Mouse (Mus musculus) gonadal fat pad, adult 2 months (tissue): ENCODE results near the gene Slc10a4. TPM values are rescaled to one million over a fixed set of nuclear protein-coding genes. Genes with fewer than 3 reads are reported as not detected.

ENCODE experiments used
- DNase-seq: peaks from one replicate; pipeline ENCODE4 v3.0.0-alpha.2; 2012; ENCODE audit warnings: low read depth
- polyA plus RNA-seq: library from polyadenylated mRNA; depleted of rRNA; stranded (reverse); fragments of >200 nt; gene quantifications from 2 replicates; pipeline ENCODE4 v1.2.3, GENCODE M21; 2012; rRNA removed

Gene Slc10a4
- polyA plus RNA-seq, 1 experiment = 0.15 TPM

- no peak for DNase-seq
Observed at GRCm38 (mm10) chr5:73014745-73015144, 8.1 kb downstream of the Slc10a4 start.

DNA sequence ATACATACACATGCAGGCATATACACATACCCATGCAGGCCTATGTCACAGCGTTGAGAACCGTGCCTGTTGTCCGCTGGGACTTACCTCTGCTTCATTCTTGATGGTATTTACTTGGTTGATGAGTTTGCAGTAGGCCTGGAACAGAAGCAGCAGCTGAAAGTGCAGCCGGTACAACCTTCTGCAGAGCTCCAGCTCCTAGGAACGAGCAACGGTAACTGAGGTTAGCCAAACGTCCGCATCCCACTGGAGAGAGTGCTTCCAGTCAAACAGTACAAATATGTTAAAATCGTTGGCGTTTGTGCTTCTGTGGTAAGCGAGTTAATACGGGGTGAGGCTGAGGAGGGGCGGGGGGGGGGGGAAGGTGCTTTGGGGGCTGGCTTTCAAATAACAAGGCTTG is 17.1 kb downstream of the Slc10a4 start:
- no peak for DNase-seq

DNA sequence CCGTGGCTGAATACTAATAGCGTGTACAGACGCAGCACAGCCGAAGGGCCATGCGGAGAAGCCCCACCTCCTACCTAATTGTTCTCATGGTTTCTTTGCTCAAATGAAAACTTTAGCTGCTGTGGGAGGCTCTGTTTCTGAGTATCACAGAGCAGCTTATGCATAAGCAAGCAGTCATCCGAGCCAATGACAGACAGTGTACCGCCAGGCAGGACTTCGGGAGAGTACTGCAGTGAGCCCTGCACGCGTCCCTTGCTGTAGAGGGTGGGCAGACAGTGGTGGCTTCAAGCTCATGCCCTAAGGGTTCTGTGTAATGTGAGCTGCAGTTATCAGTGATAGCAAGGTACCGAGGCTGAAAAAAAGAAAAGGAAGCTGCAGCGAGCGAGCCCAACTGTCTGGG is 22.0 kb downstream of the Slc10a4 start:
- DNase-seq = no peak

DNA sequence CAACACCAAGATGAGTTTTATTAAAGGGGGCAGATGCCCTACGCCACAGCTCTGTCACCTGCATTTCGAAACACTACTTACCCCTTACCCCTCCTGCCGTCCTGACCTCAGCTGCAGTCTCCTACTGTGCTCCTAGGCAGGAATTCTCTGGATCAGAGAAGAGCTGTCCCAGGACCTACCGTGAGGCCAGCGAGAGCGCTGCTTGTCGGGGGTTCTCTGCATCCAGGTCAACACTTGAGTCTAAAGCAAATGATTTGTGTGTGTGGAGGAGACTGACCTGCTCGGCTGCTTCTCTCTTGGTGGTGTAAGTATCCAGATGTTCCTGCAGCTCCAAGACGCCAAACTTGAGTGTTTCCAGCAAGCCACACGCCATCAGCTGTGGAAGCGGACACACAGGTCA is 25.8 kb downstream of the Slc10a4 start:
- no peak for DNase-seq

DNA sequence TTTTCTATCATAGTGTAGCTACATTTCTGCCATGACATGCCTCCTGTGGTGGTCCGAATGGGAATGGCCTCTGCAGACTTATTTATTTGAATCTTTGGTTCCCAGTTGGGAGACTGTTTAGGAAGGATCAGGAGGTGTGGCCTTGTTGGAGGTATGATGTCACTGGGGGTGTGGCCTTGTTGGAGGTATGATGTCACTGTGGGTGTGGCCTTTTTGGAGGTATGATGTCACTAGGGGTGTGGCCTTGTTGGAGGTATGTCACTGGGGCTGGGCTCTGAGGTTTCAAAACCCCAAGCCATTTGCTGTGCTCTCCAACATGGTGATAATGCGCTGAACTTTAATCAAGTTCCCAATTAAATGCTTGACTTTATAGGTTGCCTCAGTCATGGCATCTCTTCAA is 37.4 kb downstream of the Slc10a4 start:
- no peak for DNase-seq

GRCm38 (mm10) chr5:73047651-73048245 is 41.1 kb downstream of the Slc10a4 start:
- DNase-seq = no peak

DNA sequence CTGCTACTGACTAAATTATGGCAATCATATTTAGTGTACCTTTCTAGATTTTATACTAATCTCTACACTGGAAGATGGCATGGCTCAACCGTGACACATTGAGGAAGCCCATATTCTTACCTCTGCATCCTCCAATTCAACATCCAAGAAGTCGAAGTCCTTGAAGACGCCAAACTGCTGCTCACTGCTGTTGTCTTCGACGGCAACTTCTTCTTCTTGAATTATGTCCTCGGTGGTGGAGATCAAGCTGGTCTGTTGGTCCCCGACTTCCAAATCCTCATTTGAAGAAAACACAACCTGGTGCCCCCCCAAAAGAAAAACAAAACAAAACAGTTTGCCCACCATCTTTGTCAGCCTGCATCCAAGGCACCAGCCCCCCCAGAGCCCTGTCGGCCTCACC is 47.2 kb downstream of the Slc10a4 start:
- DNase-seq = no peak

DNA sequence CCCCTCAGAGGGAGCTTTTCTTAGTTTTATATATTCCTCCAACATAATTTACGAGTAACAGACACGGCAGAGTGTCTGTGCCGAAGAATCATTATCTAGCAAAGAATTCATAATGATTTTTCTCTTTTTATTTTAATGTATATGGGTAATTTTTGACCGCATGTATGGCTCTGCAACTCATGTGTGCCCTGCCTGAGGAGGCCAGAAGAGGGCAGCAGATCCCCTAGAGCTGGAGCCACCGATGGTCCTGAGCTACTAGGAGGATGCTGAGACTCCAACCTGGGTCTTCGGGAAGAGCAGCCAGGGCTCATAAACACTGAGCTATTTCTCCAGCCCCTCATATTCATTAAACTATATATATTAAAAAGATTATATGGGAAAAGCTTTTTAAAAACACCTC is 49.8 kb downstream of the Slc10a4 start:
- no peak for DNase-seq

GRCm38 (mm10) chr5:73056937-73057336 is 50.3 kb downstream of the Slc10a4 start:
- no peak for DNase-seq

- DNase-seq = no peak
Observed at GRCm38 (mm10) chr5:73061506-73062155, 54.9 kb downstream of the Slc10a4 start.

Other genes starting within 250 kb of the Slc10a4 start
- 3.0 and 3.5 TPM in 2 replicates for gene Tec, start 138.4 kb upstream of the Slc10a4 start, polyA plus RNA-seq
- gene Slain2, start 92.6 kb upstream of the Slc10a4 start, polyA plus RNA-seq = 18.4 and 19.8 TPM in 2 replicates
- gene Gm10135, start 32.2 kb upstream of the Slc10a4 start, polyA plus RNA-seq = not detected in 2 replicates
- 48.7 and 76.5 TPM in 2 replicates for gene Fryl, start 249.7 kb downstream of the Slc10a4 start, polyA plus RNA-seq